Mouse (Mus musculus): ENCODE results near the gene Mok.

- TF ChIP-seq CTCF (IDR thresholded peaks at IDR 0.05; ENCODE audit: borderline replicate concordance, extremely low read depth, insufficient read depth, insufficient read length) = no peak
- TF ChIP-seq POLR2A (IDR thresholded peaks at IDR 0.05; ENCODE audit: borderline replicate concordance, extremely low read depth, insufficient read depth, insufficient read length, poor library complexity, severe bottlenecking) = no peak
These were observed 27.1 kb downstream of the Mok start for GRCm38 (mm10) chr12:110813624-110814023.
